Mouse (Mus musculus) WW6 (cell line): Measurements from ENCODE around the gene Tmem160.
A peak's percentile ranks its signal among the peaks of the same experiment; 100 is the strongest.

ENCODE experiments used
- DNase-seq: peaks from one replicate; pipeline ENCODE4 v3.0.0-alpha.2; 2013; ENCODE audit warnings: low read depth, low spot score

Gene Tmem160

DNA sequence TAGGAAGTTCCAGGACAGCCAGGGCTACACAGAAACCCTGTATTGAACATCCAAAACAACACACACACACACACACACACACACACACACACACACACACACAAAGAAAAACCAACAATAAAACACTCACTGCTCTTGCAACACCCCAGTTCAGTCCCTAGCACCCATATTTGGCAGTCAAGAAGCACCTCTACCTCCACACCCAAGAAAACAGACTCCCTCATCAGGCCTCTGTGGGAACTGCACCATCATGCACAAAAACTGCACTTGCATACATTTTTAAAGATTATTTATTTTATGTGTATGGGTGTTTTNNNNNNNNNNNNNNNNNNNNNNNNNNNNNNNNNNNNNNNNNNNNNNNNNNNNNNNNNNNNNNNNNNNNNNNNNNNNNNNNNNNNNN lies 11.3 kb upstream of the Tmem160 start:
- DNase-seq: no peak

DNA sequence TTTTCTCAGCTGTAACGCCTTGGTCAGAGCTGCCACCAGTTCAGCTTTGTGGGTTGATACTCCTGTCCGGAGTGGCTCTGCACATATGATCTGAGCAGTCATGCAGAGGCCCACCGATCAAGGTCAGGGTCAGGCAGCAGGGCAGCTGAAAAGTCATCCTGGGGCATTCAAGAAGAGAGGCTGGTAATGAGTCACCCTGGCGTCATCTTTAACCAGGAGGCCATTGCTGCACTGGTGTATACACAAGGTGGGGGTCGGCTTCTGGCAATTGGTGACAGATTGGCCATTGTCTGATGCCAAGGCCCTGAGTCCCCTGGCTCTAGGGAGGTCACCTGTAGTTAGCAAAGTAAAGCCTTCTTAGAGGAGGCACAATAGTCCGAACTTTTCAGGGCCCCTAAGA lies 923 bp upstream of the Tmem160 start:
- no peak for DNase-seq

DNA sequence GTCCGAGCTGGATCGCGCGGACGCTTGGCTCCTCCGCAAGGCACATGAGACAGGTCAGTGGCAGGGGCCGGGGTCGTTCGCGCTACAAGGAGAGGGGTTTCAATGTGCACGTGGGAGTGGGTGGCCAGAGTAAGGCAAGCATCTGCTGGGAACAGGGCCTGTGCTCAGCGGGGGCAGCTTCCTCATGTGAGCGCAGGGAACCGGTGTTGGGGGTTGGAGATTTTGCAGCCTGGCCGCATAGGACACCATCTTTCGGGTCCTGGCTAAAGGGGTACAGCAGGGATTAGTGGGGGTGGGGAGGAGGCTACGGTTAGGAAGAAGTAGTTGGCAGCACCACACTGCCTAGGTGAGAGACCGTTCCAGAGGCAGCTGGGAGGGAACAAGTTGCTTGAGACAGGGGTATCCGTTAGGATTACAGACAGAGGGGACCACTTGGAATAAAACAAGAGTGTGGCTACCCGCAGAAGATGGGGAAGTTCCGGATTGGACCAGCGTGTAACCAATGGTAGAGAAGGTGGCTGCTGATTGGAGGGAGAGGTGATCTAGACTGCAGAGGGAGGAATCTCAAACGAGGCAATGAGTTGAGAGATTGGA lies 636 bp downstream of the Tmem160 start:
- DNase-seq: peak; percentile 50

DNA sequence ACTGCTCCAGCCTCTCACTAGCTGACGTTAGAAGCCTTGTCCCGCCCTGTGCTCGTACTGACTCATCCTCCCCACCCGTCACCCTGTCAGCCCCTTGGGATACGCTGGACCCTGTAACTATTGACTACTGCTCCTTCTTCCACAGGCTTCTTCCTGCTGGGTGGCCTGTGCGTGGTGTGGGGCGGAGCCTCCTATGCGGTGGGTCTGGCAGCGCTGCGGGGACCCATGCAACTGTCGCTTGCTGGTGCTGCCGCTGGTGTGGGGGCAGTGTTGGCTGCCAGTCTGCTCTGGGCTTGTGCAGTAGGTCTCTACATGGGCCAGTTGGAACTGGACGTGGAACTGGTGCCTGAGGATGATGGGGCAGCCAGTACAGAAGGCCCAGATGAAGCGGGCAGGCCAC lies 2.4 kb downstream of the Tmem160 start:
- no peak for DNase-seq

DNA sequence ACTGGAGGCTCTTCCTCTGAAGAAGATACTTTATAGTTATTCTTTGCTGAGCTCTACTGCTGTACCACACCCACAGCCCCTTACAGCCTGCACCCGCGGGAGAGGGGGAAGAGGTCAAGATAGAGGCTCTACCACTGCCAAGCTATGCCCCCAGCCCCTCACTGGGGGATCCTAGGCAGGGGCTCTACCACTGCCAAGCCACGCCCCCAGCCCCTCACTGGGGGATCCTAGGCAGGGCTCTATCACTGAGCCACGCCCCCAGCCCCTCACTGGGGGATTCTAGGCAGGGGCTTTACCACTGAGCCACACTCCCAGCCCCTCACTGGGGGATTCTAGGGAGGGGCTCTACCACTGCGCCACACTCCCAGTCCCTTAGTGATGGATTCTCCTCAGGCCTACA lies 3.7 kb downstream of the Tmem160 start:
- no peak for DNase-seq

DNA sequence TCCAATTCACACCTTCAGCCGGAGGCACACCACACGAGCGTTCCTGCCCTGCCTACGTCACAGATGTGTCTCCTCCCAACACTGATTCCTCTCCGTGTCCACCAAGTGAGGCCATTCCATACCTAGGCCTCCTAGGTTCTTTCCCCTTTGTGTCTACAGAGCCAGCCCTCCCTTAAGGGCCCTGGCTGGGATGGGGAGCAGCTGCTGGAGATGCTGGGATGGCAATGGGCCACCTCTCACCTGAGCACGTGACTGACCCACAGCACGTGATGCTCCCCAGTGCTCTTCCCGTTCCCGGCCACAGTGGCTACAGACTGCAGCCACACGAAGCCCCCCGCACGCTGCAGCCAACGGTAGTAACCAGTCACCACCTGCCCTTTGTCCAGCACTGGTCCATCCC lies 8.0 kb downstream of the Tmem160 start:
- DNase-seq: no peak

DNA sequence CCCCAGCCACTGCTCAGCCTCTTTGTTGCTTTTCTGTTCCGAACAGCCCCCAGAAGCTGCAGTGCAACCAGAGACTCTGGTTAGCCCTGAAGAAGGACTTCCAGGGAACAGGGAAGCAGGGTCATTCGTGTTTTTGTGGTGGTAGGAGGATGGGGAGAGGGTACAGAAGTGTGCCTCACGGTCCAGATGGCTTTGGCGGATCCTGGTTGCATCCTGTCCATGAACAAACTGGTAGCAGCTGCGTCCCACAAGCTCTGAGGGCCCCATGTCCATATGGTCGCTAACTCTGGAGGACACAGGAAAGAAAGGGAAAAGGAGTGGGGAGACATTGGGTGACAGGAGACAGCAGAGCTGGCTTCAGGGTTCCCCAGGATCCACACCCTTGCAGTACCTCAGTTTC lies 8.6 kb downstream of the Tmem160 start:
- no peak for DNase-seq

DNA sequence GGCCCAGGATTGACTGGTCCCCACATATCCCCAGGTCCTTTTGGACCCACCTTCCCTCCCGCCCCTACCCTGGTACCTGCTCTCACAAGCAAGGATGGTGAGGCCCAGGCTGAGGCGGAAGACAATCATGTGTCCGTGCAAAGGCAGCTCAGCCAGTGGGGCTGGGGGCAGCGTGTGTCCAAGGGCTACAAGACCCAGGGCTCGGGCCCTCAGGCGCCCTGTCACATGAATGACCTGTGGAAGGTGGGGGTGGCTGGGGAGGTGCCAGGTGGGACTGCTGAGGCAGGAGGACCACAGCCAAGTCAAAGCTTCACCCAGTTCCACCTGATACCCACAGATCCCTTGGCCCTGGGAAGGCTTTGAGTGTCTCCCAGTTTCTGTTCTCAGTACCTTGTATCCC lies 9.1 kb downstream of the Tmem160 start:
- DNase-seq: no peak

DNA sequence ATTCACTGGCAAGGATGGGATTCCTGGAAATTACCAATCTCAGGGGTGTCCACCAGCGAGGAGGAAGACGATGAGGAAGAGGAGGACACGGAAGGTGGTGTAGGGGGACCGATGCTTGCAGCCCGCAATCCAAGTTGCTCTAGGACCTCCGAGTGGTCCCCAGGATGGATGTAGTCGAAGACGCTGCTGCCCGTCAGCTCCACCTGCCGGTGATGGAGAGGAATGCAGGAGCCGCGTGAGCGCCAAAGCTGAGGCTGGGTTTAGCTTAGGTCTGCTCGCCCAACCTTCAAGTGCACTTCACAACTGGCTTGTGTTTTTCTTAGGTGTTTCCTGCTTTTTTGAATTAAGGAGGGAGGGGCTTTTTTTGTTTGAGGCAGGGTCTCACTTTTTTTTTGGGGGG lies 10.6 kb downstream of the Tmem160 start:
- peak; percentile 58 for DNase-seq

DNA sequence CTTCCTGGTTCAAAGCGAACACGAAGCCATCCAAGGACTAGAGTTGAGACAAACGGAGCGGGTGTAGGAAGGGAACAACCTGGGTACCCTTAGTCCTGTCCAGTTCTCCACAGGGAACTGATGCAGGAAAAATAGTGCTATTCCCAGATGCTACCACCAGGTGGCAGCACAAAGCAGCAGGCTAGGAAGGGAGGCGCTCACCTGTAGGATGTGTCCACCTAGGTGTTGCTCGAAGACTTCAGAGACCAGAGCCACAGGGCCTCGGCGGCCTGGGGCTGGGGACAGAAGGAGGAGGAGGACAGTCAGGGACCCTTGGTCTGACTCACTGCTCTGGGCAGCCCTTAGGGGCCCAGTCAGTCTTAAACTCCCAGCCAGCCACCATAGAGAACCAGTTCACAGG lies 12.6 kb downstream of the Tmem160 start:
- DNase-seq: peak; percentile 47

DNA sequence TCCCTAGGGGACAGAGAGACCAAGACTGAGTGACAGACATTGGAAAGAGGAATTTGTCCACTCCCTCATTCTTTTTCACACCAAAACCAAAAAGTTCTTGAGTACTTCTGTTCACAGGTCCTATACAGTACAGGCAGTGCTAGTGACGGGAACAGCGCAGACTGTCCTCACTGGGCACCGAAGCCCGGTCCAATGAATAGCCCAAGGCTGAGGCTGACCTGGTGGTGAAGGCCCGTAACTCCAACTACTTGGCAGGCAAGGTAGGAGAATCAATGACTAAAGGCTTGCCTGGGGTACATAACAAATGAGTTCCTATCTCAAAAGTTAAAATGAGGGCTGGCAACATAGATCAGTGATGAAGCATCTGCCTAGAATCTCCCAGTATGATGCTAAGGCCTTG lies 13.0 kb downstream of the Tmem160 start:
- no peak for DNase-seq

DNA sequence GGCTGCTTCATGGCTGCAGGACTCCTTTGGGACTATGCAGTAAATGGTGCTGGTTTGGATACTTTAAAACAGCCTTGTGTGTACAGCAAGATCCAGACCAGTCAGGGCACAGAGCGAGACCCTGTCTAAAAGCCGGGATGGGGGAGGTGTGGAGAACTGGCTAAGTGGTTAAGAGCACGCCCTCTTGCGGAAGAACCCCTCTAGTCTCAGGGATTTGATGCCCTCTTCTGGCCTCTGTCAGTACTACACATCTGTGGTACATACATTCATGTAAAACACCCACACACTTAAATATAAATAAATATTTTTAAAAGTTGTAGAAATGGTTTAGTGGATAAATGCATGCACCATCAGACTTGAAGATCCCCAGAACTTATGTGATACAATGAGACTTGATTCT lies 14.0 kb downstream of the Tmem160 start:
- DNase-seq: peak; percentile 45

DNA sequence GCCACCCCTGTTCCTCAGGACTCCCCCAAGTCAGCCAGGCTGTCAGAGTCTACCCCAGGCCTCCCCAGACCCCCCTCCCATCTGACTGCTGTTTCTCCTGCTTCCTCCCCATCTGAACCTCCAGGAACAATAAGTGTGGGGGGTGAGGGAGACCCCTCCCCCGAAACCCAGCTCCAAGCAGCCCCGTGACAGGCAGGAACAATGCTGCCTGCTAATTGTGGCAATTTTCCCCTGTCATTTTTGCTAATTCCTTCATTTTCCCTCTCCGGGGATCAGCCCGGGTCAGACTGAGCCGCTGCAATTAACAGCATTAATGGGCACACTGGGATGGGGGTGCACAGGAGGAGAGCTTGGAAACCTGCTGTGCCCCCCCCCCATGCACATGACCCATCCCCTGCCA lies 15.5 kb downstream of the Tmem160 start:
- no peak for DNase-seq

DNA sequence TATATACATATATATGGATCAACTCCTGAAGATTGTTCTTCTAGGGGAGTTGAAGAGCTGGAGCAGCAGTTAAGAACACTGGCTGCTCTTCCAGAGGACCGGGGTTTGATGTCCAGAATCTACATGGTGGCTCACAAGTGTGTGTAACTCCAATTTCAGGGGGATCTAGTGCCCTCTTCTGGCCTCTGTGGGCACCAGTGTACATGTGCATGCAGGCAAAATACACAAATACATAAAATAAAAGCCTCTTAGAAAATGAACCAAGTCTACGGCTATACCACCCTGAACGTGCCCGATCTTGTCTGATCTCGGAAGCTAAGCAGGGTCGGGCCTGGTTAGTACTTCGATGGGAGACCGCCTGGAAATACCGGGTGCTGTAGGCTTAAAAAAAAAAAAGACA lies 19.0 kb downstream of the Tmem160 start:
- DNase-seq: no peak

DNA sequence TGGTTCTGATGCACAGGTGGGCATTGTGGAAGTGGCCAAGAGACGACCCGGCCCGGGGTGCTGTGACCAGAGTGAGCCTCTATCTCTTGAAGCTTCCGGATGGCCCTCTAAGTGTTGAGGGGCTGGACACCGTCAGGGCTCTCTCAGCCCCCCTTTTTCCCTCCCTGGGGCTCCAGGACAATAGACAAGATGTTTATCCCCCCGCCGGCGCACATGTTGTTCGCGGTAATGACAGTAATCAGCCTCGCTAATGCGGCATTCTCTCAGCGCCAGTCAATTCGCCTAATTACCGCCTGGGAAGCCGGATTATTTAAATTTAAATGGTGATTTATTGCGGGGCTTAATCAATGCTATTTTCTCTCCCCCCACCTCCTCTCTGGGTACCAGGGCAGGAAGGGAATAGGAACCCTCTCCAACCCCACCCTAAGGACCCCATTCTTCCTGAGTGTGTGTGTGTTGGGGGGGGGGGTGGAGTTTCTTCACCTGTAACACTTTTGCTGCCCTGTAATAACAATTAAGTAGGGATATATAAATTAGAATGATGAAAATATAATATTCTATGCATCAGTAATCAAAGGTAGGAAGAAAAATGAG lies 19.6 kb downstream of the Tmem160 start:
- DNase-seq: no peak

DNA sequence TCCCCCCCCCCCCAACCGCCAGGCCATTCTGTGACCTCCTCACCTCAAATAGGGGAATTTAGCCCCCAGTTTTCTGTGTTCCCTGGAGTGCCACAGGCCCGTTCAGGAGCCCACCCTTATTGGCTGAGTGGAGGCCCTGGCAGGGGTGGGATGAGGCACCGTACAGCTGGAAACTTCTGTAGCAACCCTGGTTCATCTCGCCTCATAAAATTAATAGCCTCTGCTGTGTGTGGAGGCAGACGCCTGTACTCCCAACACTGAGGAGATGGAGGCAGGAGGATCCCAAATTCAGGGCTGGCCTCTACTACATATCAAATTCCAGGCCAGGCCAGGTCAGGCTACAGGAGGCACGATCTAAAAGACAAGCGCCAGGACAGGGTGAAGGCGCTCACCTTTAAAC lies 21.3 kb downstream of the Tmem160 start:
- no peak for DNase-seq

DNA sequence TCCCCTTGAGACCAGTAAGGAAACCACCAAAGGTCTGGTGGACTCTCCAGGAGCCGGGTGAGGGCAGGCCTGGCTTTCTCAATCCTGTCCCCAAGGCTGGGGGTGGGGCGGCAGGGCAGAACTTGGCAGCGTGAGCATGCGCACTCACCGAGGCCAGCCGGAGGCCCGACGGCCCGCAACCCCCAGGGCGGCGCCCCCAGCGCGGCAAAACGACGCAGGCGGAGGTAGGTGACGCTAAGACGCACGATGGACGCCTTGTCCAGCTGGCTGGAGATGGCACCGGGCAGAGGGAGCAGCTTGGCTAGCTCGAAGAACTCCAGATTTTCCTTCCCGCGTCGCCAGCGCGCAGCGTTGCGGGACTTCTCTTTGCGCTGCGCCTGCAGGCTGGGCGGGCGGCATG lies 21.9 kb downstream of the Tmem160 start:
- no peak for DNase-seq

DNA sequence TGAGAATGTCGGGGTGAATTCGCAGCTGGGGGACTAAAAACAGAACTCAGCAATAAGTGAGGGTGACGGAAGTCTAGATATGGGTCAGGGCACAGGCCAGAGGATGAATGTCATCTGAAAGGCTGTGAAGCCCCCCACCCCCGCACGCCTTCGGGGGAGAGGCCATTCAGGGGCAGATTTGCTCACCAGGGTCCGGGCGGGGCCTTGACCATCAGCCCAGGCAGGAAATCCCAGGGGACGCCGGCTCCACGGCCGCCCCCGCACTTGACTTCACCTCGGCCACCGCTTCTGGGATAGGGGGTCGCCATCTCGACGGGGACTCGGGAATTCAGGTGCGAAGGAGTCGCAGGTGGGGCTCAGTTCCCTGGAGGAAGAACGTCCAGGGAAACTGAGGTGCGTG lies 22.7 kb downstream of the Tmem160 start:
- no peak for DNase-seq

DNA sequence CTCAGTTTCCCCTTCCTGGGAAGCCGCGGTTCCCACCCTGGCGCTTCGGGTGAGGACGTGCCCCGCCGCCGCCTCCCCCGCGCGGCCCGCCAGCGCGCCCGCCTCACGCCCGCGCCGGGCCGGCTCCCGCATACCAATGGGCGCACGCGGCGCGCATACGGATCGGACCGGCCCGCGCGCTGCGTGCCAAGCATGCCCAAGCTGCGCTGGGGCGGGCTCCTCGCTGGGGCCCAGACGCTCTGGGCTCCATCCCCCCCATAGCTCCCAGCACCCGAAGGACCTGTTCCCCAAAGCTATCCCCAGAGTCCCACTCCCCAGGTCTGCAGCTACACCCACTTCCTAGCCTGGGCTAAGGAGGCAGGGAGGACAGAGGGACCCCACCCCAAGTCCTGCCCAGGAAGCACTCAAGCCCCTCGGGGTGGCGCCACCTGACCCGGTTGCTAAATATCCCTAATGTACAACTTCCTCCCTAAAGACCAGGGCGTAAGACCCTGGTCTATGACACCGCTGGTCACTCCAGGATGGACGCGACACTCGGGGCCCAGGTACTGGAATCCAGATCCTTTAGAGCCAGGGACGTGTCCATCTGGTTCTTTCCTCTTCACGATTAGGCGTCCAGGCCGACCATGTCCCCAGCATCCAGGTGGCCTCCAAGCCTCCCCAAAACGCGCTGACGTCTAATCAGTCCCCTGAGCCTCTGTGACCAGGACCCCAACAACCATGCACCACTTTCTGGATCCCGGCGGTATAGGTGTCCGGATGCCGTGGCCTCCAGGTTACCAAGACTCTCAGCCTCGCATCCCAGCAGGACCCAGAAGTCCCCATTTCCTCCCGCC lies 23.4 kb downstream of the Tmem160 start:
- no peak for DNase-seq

DNA sequence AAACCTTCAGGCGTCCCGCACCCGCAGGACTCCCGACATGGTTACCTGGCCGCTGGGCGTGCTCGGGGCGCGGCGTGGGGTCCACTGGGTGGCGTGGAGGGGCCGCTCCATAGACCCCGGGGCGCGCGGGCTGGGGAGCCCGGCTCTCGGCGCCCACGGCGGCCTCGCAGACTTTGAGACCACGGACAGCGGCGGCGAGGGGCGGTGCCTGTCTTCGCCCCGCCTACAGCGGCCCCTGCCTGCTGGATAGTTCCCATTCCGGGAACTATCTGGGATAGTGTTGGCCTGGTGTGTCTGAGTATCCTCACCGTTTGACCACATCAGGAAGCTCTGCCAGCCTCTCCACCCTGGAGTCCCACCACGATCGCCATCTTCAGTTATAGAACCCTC lies 24.0 kb downstream of the Tmem160 start:
- no peak for DNase-seq

DNA sequence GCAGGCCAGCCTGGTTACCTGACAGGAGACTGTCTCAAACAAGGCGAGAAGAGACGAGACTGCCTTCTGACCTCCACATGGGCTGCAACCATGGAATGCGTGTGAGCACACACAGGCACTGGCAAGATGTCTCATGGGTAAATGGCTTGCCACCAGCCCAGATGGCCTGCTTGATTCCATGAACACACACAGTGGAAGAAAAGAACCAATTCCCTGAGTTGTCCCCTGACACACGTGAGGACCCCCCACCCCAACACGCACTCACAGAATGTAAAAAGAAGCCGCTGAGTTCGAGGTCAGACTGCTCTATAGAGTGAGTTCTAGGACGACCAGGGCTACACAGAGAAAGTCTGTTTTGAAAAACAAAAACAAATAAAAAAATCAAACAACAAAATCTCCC lies 25.0 kb downstream of the Tmem160 start, which contains the start of gene Npas1:
Npas1 (minus strand) TSS at position 101 of the 400 bp plus-strand sequence.
- no peak for DNase-seq

DNA sequence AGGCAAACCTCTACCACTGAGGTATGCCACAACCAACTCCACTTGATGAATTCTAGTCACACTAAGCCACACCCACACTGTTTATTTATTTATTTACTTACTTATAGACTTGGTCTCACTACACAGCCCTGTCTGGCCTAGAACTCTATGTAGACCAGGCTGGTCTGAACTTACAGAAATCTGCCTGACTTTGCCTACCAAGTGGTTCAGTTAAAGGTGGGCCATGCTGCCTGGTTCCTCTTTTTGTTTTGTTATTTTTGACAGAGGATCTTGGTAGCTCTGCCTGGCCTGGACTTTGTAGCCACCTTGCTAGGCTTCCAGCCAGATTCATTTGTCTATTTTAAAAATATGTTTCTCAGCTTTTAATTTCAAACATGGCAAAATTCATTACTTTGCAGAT lies 36.2 kb downstream of the Tmem160 start:
- DNase-seq: no peak

DNA sequence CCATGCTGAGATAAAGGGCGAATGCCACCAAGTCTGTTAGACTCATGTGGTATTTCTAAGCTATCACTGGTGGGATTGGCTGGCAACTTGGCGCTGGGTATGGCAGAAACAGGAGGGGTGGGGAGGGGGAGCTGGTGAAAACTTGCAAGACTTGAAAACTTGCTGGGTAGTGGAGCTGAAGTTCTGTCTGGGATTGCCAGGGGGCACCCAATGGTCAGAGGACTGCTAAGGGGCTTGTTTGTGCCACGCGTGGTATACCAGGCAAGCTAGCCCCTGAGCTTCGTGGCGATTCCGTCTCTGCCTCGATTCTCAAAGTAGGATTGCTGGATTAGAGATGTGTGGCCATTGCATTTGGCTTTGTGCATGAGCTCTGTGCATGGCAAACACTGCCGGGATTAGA lies 37.4 kb downstream of the Tmem160 start:
- no peak for DNase-seq
